Mouse (Mus musculus) ovary, postnatal 14 days (tissue): ENCODE results near the gene Tdrd7.

Experiments
- DNase-seq: peaks from one replicate; pipeline ENCODE4 v3.0.0; 2022; ENCODE audit warnings: low spot score

Gene Tdrd7

DNA sequence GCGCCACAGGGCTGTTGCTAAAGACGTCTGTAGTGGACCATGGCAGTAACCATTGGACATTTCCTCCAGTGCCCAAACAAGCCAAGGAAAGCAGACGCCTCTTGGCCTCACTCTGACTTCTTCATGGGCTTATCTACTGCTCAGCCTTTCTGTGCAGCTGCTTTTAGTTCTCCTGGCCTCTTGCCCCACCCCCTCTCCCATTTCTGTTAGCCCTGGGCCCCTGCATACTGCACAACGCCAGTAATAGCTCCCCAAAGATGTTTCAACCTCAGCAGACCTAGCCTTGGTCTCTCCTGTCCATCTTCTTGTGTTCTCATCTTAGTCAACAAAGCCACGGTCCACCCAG lies 77.3 kb downstream of the Tdrd7 start:
- DNase-seq = no peak

DNA sequence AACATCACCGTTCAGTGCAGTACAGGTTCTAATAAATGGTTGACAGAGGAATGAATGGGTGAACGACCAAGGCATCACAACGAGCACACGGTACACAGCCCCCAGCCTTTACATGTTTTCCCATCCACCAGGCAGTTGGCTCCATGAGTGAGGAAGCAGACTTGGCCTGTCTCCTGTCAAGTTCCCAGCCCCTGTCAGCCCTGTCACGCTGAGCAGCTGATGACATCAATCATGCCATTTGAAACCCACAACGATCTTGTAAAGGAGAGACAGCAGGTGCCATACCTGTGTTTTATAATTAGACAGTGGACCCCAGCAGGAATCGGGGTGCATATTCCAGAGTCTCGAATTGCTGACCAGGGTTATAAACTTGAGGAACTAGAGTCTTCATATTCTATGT lies 78.2 kb downstream of the Tdrd7 start:
- no peak for DNase-seq

DNA sequence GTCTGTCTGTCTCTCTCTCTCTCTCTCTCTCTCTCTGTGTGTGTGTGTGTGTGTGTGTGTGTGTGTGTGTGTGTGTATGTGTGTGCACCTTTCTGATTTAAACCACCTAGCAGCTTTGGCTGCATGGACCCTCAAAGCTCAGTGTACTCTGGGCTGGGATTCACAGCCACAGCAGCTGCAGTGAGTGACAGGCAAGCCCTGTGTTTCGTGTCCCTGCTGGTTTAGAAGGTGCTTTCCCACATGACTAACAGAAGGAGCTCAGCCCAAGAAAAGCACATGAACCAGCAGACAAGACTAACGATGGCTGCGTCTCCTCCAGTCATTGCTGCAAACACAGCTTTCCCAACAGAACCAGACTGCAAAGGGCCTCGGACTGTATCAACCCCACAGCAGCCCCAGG lies 82.8 kb downstream of the Tdrd7 start:
- no peak for DNase-seq

- DNase-seq = no peak
Observed at GRCm38 (mm10) chr4:46048418-46048817, 83.3 kb downstream of the Tdrd7 start.

GRCm38 (mm10) chr4:46053323-46054107 lies 88.4 kb downstream of the Tdrd7 start:
- DNase-seq = no peak

- no peak for DNase-seq
Observed at GRCm38 (mm10) chr4:46056163-46056562, 91.0 kb downstream of the Tdrd7 start.

- no peak for DNase-seq
Observed at GRCm38 (mm10) chr4:46061259-46061962, 96.3 kb downstream of the Tdrd7 start.

DNA sequence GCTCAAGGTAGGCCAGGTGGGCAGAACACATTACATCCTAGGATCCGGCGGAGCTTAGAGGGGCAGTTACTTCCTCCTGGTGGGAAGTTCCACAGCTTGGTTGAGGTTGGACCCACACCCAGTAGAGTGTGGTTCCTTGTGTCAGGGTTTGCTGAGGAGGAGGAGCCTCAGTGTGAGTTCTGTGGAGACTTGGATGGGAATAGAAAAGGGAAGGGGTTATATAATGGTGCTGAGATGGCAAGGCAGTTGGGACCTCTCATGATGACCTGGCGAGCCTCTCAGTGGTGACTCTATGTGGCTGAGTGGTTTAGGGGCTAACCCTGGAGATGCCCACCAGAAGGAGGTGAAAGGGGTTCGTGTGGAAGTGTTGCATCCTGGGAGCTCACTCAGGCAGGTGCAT lies 98.7 kb downstream of the Tdrd7 start:
- DNase-seq = no peak

- no peak for DNase-seq
Observed at GRCm38 (mm10) chr4:46064263-46064662, 99.1 kb downstream of the Tdrd7 start.

- DNase-seq = no peak
Observed at GRCm38 (mm10) chr4:46064961-46065360, 99.8 kb downstream of the Tdrd7 start.

- DNase-seq = no peak
Observed at GRCm38 (mm10) chr4:46065695-46066340, 100.7 kb downstream of the Tdrd7 start.

GRCm38 (mm10) chr4:46068060-46068459 lies 102.9 kb downstream of the Tdrd7 start:
- DNase-seq = no peak

GRCm38 (mm10) chr4:46068573-46068972 lies 103.4 kb downstream of the Tdrd7 start:
- DNase-seq = no peak

DNA sequence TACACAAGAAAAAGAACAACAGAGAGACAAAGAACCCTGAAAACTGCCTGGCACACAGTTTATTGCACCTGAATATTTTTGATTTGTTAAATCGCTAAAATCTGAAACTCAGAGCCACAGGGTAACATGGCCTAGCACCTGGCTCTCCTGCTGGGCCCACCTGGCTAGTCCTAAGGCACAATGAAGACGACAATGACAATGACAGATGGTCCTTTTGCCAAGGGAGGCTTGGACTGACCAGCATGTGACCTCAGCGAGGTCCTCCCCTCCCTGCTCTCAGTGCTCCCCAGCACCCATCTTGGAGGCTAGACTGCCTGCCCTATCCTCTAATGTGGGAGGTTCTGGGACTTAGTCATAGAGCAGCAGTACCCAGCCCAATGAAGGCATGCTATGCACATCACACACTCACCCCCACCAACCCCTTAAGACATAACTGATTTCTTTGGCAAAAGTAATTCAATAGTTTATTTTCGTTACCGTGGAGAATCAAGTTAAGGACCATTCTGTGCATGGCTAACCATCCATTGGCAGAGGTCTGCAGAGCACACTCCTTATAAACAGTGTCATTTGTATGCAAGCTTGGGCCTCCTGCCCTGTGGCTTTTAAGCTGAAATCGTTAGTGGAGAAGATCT lies 104.8 kb downstream of the Tdrd7 start:
- no peak for DNase-seq

GRCm38 (mm10) chr4:46072631-46073030 lies 107.5 kb downstream of the Tdrd7 start:
- no peak for DNase-seq

DNA sequence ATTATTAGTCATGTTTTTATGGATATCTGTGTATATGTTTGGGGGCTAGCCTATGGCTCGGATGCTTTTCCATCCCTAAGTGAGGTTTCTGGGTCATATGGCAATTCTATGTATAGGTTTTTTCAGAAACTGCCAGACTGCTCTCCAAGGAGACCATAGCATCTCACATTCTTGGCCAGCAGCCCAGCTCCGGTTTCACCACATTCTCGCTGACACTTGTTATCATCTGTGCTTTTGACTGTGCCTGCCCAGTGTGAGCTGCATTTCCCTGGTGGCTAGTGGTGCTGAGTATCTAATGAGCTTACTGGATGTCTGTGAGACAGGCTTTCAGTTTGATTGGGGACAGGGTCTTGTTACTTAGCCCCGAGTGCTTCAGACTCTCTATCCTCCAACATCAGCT lies 108.6 kb downstream of the Tdrd7 start:
- DNase-seq = no peak

GRCm38 (mm10) chr4:46075664-46076063 lies 110.5 kb downstream of the Tdrd7 start:
- no peak for DNase-seq

DNA sequence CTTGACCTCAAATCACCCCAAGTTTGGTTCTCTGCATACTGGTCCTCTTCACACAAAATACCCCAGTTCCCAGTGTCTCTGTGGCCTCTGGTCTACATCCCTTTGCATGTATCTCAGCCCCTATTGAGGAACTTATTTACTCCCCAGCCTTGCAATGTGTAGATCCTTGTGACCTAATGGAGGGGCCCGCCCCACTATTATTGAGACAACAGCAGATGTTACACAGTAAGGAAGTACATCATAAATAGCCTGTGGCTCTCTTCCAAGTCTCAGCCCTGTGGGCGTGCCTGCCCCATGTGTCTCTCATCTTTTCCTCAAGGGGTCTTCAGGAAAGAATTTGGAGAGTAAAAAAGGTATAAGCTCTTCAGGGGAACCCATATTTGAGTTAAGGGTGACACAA lies 111.8 kb downstream of the Tdrd7 start:
- DNase-seq = no peak

DNA sequence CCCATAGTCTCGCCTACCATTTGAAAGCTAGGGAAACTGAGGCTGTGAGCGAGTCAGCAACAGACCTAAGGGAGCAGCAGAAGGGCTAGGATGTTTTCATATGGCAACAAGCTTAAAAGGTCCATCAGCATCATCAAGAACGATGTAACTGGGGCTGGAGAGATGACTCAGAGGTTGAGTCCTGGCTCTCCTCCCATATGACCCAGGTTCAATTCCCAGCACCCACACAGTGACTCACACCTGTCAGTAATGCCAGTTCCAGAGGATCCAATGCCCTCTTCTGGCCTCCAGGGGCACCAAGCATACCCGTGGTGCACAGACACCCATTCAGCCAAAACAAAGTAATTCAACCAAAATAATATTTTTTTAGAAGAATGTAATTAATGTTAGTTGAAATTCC lies 115.1 kb downstream of the Tdrd7 start:
- DNase-seq = no peak

GRCm38 (mm10) chr4:46082555-46082954 lies 117.4 kb downstream of the Tdrd7 start:
- no peak for DNase-seq
